Mouse (Mus musculus) left cerebral cortex, adult 6 months (tissue): Measurements from ENCODE around the gene Shmt2. TPM values are rescaled to one million over a fixed set of nuclear protein-coding genes. Genes with fewer than 3 reads are reported as not detected.

ENCODE experiments used
- long read RNA-seq, 2 experiments: library from polyadenylated mRNA; unstranded; transcript quantifications; one replicate each; pipeline ENCODE4 v2.0.0; 2019 to 2020
- polyA plus RNA-seq: library from polyadenylated mRNA; unstranded; fragments of <200 nt; fragmentation: Nextera tagmentation; gene quantifications from 2 replicates; pipeline ENCODE4 v1.2.3, GENCODE M21; 2021

Shmt2 gene
- 15.4 and 17.6 TPM in 2 replicates for polyA plus RNA-seq
- long read RNA-seq, experiment 1, transcript Shmt2-201 (12 exons, 2,289 nt): major isoform, 45 of 99 reads
- long read RNA-seq, experiment 1, transcript Shmt2-206 (12 exons, 2,238 nt): minor isoform, 15 of 99 reads
- long read RNA-seq, experiment 1, partial matches to known transcripts: 7 of 99 reads
- long read RNA-seq, experiment 1, other reads (novel, unspliced or antisense): 32 of 99 reads
- long read RNA-seq, experiment 2, transcript Shmt2-201 (12 exons, 2,289 nt): major isoform, 9 of 14 reads
- long read RNA-seq, experiment 2, partial matches to known transcripts: 2 of 14 reads
- long read RNA-seq, experiment 2, other reads (novel, unspliced or antisense): 1 of 14 reads

GRCm38 (mm10) chr10:127522088-127522581, at the start of gene Shmt2:
Gene Shmt2, minus strand, starts transcription at chr10:127522444.

GRCm38 (mm10) chr10:127534036-127534928, 12.0 kb upstream of the Shmt2 start, which contains the start of gene Nxph4:
Gene Nxph4, minus strand, starts transcription at chr10:127534559.

DNA sequence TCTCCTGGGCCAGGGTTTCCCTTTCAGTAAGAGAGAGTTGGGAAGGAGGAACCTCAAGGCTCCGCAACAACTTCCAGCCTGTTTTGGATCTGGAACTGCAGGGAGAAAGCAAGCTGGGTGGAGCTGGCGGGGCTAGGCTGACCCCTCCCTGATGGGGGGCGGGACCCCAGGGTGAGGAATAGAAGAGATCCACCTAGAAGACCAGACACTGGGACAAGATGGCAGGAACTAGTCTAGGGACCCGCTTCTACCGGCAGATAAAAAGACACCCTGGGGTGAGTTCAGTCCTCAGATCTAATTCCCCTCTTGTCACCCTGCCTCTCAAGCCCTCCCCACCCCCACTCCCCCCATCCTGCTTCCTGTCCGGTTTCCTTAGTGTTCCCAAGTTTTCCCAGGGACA, 7.5 kb downstream of the Shmt2 start, which contains the start of gene Ndufa4l2:
Ndufa4l2 (plus strand) TSS at position 204 of the 400 bp plus-strand sequence.

DNA sequence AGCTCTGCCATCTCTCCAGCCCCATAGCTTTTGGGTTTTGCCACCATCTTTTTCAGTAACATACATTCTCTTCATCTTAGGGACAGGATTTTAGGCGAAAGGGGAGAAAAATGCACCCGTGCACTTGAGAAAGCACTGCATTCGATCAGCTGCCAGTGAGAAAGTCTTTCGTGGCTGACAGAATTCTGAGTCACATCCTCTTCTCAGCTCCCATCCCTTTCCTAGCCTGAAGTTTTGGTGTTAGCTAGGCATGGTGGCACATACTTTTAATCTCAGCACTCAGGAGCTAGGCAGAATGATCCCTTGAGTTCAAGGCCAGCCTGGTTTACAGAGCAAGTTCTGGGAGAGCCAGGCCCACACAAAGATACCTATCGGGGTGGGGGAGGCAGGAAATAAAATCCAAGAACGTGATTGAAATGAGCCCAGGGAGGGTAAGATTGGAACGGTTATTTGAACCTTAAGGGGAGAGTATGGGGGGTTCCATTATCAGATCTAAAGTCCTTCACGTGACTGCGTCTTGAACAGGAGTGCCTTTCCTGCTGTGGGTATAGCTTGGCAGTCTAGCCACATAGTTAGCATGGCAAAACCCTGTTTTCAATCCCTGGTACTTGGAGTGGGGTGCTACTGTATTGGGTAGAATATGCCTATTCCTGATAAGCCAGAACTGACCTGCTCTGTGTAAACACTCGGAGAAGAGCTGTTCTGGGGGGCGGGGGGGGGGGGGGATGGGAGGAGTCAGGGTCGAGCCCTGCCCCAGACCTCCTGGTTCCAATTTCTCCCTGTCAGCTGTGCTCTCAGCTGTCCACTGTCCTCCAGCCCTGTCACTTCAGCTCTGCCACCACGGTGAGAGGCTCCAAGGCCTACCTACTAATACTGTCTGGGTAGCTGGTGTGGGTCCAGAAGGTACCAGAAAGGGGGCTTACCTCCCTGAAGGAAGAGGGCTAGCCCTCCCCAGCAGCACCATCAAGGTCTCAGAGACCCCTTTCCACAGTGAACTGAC, 21.1 kb downstream of the Shmt2 start, which contains the start of gene Stac3:
Stac3 (plus strand) TSS at position 793 of the 1,000 bp plus-strand sequence.

Other genes with a start within 250 kb of the Shmt2 start
- 1.5 and 8.9 TPM in 2 replicates for gene Mbd6, start 233.4 kb downstream of the Shmt2 start, polyA plus RNA-seq
- 47.1 and 54.3 TPM in 2 replicates for gene Mars, start 210.7 kb downstream of the Shmt2 start, polyA plus RNA-seq
- gene Arhgap9, start 200.5 kb downstream of the Shmt2 start, polyA plus RNA-seq: 0.77 and 1.0 TPM in 2 replicates
- gene Gli1, start 180.5 kb downstream of the Shmt2 start, polyA plus RNA-seq: 0.06 and 0.09 TPM in 2 replicates
- 0.09 and 0.10 TPM in 2 replicates for gene Inhbe, start 168.0 kb downstream of the Shmt2 start, polyA plus RNA-seq
- not detected in 2 replicates for gene Inhbc, start 152.0 kb downstream of the Shmt2 start, polyA plus RNA-seq
- 79.5 and 107 TPM in 2 replicates for gene R3hdm2, start 142.1 kb downstream of the Shmt2 start, polyA plus RNA-seq
- not detected in 2 replicates for gene Stac3, start 20.8 kb downstream of the Shmt2 start, polyA plus RNA-seq
- gene Ndufa4l2, start 7.5 kb downstream of the Shmt2 start, polyA plus RNA-seq: 3.7 and 3.8 TPM in 2 replicates
- 1.0 and 3.2 TPM in 2 replicates for gene Nxph4, start 12.1 kb upstream of the Shmt2 start, polyA plus RNA-seq
- 19.7 and 38.3 TPM in 2 replicates for gene Lrp1, start 98.7 kb upstream of the Shmt2 start, polyA plus RNA-seq
- gene Stat6, start 120.5 kb upstream of the Shmt2 start, polyA plus RNA-seq: 4.6 and 4.7 TPM in 2 replicates
- gene Nemp1, start 144.5 kb upstream of the Shmt2 start, polyA plus RNA-seq: 3.9 and 4.3 TPM in 2 replicates
- 5.4 and 11.3 TPM in 2 replicates for gene Nab2, start 146.1 kb upstream of the Shmt2 start, polyA plus RNA-seq
- not detected in 2 replicates for gene Myo1a, start 182.7 kb upstream of the Shmt2 start, polyA plus RNA-seq
- gene Tac2, start 202.0 kb upstream of the Shmt2 start, polyA plus RNA-seq: 21.2 and 22.5 TPM in 2 replicates
- gene Zbtb39, start 217.1 kb upstream of the Shmt2 start, polyA plus RNA-seq: 0.71 and 0.93 TPM in 2 replicates
- gene Gpr182, start 229.3 kb upstream of the Shmt2 start, polyA plus RNA-seq: 0.47 and 0.53 TPM in 2 replicates
- not detected in 2 replicates for gene Rdh1, start 237.3 kb upstream of the Shmt2 start, polyA plus RNA-seq
- not detected in 2 replicates for gene Rdh16f1, start 237.3 kb upstream of the Shmt2 start, polyA plus RNA-seq